Mouse (Mus musculus) mesoderm, embryonic 11.5 days (tissue): ENCODE measurements around the gene Reep6.

Experiments used
- DNase-seq: peaks from one replicate; pipeline ENCODE4 v3.0.0-alpha.2; 2012; ENCODE audit warnings: low read depth, low spot score

Gene Reep6

DNA sequence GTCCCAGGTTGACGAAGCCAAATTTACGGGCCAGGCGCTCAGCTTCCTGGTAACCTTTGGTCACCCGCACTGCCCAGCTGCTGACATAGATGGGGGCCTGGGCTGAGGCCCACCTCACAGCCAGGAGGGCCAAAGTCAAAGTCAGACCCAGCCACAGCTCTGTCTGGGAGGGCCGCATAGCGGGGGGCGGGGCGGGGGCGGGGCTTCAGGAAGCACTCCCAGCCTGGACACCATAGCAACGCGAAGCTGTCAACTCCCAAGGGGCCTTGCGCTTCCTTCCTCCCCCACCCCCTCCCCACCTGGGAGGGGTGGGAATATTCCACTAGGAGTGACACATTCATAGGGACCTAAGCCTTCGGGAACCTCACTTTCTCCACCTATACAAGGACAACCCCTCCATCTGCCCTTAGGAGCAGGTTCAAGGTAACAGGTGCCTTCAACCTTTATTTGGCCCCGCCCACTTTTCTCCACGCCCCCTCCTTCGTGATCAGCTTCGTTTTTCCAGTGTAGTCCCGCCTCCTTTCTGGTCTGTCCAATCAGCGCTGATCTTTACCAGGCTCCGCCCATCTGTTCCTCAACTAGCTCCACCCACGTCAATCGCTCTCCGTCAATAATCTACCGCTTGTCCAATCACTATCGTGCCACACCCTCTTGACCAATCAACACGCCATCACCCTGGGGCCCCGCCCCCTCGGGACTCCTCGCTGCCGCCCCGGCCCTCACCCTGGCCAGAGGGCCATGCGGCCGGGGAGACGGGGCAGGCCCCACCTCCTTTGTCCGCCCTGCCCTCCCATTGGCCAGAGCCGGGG is at the start of gene Reep6, which contains the start of gene Pcsk4:
Gene Reep6, plus strand, starts transcription at position 681 of the 809 bp plus-strand sequence.
Gene Pcsk4, minus strand, starts transcription at position 226 of the 809 bp plus-strand sequence.
- peak; percentile 98 for DNase-seq

- DNase-seq: no peak
These were observed 48.4 kb upstream of the Reep6 start for GRCm38 (mm10) chr10:80281304-80281703.

- no peak for DNase-seq
These were observed 47.8 kb upstream of the Reep6 start for GRCm38 (mm10) chr10:80281921-80282371.

DNA sequence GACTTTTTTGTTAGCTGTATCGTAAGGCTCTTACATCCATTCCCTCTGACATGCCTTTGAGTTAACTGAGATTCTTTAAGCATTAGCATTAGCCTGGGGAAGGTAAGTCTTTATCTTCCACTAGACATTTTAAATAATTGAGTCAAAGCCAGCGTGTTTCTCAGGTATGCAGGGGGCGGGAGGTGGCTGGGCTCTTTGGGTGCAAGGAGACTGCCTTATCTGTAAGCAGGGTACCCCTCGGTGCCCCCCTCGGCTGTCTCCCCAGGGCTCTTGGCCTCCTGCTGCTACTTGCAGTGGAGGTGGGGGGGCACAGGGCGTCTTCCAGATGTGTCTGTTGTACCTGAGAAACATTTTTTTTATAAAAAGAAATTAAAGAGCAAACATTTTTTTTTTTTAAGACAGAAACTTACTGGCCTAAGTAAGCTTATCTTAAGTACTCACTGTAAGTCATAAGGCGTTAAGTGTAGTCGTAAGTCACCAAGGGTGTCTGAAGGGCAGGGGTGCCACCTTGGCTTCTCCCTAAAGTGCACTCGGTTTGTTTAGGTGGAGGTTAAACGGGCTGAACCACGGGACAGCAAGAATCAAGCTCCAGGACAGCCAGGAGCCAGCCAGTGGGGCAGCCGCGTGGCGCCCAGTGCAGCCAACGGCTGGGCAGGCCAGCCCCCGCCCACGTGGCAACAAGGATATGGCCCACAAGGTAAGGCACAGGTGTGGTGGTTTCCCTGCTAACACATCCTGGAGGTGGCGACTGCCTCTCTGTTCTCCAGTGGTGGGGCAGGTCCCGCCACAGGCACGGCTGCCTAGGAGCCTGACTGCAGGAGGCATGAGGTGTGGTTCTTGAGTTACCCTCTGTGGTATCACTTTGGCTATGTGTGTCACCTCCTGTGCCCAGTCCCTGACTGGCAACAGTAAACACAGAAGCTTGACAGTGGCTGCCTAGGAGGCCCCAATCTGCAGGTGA is 47.0 kb upstream of the Reep6 start:
- no peak for DNase-seq

DNA sequence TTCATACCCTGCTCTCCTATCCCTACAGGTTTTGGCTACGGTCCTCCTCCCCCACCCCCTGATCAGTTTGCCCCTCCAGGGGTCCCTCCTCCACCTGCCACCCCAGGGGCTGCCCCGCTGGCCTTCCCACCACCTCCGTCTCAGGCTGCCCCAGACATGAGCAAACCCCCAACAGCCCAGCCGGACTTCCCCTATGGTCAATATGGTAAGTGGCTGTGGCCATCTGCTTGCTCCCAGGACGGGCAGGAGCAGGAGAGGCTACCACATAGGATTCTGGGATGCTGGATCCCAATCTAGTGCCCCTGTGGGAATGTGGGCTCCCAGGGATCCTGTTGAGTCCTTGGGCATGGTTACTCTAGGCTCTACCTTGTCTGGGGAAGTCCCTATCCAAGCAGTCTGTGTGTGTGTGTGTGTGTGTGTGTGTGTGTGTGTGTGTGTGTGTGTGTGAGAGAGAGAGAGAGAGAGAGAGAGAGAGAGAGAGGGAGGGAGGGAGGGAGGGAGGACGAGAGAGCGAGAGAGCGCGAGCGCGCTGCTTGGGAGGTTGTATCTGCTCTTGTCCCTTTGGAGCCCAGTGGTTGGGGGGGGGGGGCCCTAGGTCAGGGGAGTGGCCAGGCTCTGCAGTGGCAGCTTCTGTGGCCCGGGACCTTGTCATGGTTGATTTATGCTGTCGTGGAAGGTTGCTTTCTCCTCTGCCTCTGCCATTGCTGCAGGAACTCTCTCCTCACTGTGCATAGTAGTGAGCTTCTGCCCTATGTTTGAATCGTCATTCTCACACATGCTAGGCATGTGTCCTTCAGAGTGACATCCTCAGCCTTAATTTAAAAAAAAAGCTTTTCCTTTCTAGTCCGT is 44.3 kb upstream of the Reep6 start:
- no peak for DNase-seq

DNA sequence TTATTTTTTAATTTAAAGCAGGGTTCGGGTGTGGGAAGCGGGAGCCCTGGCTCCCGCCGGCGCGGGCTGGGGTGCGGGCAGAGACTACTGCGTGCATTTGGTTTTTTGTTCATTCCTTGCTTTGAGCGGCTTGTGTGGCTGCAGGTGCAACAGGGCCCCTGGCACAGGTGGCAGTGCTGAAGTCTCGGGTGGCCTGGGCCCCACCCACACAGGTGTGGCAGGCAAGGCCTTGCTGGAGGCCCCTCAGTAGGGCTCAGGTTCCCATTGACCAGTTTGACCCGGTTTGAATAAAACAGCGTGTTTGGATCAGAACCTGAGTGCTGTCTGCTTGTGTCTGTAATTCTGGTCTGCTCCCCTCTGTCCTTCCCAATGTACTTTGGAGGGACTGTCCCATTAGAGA is 41.7 kb upstream of the Reep6 start:
- DNase-seq: no peak

GRCm38 (mm10) chr10:80288657-80289056 is 41.1 kb upstream of the Reep6 start:
- no peak for DNase-seq

DNA sequence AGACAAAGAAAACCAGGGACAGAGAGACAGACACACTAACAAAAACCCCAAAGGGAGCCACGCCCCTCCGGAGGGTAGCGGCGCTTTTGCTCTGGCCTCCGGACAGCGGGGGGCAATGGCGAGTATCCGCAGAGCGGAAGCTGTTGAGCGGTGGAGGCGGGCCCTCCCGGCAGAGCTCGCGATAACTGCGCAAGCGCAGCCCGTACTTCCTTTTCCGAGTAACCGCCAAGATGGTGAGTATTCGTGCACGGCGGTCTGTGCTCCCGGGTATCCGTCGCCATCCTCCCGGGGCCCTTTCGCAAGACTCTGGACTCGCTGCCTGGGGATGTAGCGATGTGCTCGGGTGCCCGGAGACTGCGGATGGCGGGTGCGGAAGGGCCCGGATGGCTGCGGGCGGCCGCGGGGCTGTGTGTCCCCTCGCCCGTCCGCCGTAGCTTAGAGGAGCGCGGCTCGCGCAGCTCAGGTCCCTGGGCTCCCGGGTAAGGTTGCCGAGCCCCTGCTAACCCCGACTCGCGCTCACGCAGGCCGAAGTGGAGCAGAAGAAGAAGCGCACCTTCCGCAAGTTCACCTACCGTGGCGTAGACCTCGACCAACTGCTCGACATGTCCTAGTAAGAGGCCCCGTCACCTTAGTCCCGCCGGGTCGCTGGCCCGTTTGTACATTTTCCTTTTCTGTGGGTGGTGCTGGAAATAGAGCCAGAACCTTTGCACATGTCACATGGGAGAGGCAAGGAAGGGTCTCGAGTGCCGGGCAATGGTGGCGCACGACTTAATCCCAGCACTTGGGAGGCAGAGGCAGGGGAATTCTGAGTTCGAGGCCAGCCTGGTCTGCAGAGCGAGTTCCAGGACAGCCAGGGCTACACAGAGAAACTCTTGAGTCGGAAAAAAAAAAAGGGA is 37.3 kb upstream of the Reep6 start, which contains the start of gene Rps15:
Gene Rps15, plus strand, starts transcription at position 203 of the 896 bp plus-strand sequence.
- peak; percentile 97 for DNase-seq

- DNase-seq: no peak
These were observed 36.4 kb upstream of the Reep6 start for GRCm38 (mm10) chr10:80293325-80293724.

DNA sequence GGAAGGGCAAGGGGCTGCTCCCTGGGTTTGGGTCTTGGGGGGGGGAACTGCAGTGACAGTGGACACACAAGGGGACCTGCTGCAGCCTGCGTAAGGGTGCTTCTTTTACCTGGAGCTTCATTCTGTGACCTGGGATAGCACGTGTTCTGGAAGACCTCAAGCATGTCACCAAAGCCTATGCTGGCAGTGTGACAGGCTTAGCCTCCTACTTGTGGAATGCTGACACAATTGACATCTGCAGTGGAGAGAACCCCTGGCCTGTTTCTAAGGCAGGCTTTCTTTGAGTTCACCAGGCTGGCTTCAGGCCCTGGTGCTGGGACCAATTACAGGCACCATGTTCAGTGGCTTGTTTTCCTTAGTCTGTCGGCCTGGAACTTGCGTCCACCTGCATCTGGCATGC is 35.4 kb upstream of the Reep6 start:
- DNase-seq: no peak

- DNase-seq: no peak
These were observed 34.9 kb upstream of the Reep6 start for GRCm38 (mm10) chr10:80294788-80295303.

DNA sequence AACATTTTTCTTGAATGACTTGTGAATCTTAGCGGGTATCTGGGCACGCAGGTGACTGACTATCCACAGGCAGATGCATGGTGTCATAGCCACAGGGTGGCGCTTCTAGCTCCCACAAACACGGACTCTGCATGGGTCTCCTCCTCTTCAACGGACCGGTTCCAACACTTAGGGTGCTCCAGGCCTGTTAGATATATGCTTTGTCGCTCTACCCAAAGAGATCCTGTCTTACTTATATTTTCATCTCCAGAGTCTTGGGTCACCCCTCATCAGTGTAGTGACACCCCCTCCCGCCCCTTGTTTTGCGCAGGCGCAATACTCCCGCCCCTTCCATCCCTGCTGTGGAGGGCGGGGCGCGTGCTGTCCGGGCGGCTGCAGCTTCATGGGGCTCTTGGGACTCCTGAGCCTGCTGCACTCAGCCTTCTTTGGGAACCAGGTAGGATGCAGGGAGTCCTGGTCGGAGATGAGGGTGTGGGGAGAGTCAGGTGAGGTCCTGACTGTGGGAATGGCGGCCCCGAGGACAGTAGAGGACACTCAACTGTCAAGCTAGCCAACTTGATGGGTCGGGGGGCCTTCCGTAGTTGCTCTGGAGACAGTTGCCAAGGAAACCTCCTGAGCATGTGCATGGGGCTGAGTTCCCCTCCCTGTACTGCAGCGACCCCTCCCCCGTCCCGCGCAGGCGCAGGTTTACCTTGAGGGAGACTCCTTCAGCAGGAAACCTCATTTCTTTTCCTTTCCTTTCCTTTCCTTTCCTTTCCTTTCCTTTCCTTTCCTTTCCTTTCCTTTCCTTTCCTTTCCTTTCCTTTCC is 33.9 kb upstream of the Reep6 start, which contains the start of gene Apc2:
Gene Apc2, plus strand, starts transcription at position 360 of the 808 bp plus-strand sequence.
- peak; percentile 84 for DNase-seq

- no peak for DNase-seq
These were observed 32.9 kb upstream of the Reep6 start for GRCm38 (mm10) chr10:80296824-80297223.

DNA sequence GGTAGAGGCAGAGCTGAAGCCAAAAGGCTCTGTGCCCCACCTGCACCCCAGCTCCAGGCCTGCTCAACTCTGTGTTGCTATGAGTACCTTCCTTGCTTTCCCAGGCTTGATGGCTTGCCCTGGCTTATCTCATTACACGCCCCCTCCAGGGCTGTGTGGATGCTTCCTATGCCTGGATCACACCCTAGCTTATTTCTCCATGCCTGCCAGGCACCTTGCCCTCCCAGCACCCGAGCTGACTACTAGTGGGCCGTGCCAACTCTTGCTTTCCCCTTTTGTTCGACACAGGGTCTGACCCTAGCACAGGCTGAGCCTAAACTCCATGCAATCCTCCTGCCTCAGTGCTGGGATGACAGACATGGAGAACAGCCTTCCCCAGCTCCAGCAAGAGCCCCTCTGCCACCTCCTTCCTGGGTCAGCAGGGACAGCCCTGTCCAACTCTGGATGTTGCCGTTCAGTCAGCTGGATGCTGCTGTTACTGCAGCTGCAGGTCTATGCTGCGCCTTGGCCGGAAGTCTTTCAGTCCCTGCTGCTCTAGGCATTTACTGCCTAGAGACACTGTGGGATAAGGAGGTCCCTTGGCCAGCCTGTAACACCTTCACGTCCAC is 32.1 kb upstream of the Reep6 start:
- no peak for DNase-seq

- DNase-seq: peak; percentile 90
These were observed 31.0 kb upstream of the Reep6 start for GRCm38 (mm10) chr10:80298571-80299281.

DNA sequence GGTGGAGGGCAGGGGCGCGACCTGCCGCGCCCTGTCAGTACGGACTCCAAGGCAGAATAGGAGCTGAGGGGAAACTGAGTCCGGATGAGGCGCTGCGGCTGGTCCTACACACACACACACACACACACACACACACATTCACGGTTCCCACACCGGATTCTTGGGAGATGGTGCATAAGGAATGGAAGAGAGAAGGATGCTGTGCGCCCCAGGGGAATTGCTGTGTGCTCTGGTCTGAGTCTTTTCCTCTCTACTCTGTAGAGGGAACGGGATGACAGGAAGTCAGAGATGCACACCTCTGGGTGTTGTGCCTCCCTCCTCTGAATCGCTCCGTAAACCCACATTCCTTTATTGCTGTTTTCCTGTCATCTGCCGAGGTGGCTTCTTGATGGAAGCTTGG is 30.5 kb upstream of the Reep6 start:
- DNase-seq: no peak

DNA sequence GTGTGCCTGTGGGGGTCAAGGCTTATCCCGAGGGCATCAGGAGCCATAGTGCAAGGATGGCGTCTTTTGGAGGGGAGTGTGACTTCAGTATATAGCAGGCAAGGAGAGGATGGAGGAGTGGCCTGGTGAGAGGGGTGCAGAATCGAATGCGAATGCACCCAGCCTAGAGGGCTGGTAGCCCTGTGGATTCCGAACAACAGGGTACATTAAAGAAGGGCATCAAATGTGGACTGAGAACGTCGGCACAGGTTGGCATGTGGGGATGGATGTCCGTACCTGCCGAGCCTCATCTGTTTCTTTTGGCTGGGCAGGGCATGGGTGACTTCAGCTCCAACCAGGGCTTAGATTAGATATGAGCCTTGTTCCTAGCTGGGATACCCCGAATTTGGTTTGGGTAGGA is 29.9 kb upstream of the Reep6 start:
- DNase-seq: no peak

GRCm38 (mm10) chr10:80300672-80301181 is 29.0 kb upstream of the Reep6 start:
- peak; percentile 68 for DNase-seq
